Mouse (Mus musculus) kidney, adult 9 months (tissue): ENCODE data around the gene Ankrd24.
"Not testable (repeated sequence)": the region's sequence is repeated elsewhere in the genome, so short reads cannot be mapped to it uniquely, and the experiment has no call there.

Source experiments
- DNase-seq: peaks from one replicate; pipeline ENCODE4 v3.0.0; 2022

Gene Ankrd24

DNA sequence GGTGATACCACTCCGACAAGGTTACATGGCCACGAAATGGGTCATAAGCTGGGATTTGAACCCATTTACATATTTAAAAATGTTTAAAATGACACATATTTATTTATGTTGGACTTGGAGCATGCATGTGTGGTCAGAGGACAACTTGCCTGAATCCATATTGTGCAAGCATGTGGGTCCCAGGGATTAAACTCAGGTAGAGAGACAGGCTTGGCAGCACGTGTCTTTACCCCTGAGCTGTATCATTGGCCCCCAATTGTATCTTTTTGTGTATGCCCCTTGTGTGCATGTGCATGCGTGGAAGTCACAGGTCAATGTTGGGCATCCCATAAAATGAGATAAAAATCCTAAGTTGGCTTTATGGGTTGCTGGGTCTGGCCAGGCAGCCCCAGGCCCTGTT lies 17.1 kb downstream of the Ankrd24 start:
- no peak for DNase-seq

DNA sequence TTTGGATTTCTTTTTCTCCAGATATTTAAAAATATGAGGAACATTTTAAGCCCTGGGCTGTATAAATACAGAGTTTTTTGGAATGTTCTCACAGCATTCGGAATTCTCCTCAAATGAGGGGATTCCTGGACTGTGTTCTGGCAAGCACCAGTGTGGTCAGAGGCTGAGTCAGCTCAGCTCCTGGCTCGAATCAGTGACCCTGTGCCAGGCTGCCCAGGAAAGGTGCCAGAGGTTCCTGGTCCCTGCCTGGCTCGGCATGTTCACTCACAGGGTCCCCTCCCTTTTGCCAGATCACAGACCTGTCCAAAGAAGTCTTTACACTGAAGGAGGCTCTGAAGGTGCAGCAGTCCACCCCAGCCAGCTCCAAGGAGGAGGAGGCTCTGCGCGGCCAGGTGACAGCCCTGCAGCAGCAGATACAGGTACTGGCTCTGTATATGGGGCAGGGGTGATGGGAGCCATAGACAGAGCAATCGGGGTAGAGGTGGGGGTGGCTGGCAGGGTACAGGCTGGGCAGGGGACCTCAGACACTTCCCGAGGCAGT lies 17.7 kb downstream of the Ankrd24 start:
- peak; percentile 37 for DNase-seq

- peak; percentile 93 for DNase-seq
These were observed 20.7 kb downstream of the Ankrd24 start, which contains the start of gene Gm10778 for GRCm38 (mm10) chr10:81648803-81649775. TSS of gene Gm10778 (plus strand) at chr10:81649059.

- peak; percentile 0 for DNase-seq
These were observed 26.8 kb downstream of the Ankrd24 start for GRCm38 (mm10) chr10:81655178-81655577.

- DNase-seq: peak; percentile 0
These were observed 27.8 kb downstream of the Ankrd24 start for GRCm38 (mm10) chr10:81656174-81656573.

GRCm38 (mm10) chr10:81687114-81687513 lies 58.8 kb downstream of the Ankrd24 start:
- DNase-seq: not testable (repeated sequence)
